Mouse (Mus musculus): ENCODE data around the gene Btnl4. TPM values are rescaled to one million over a fixed set of nuclear protein-coding genes. Genes with fewer than 3 reads are reported as not detected.

The Btnl4 gene
- polyA plus RNA-seq, 1 experiment from 2014 or later, result not detected

Other genes with a start within 250 kb of the Btnl4 start
- gene H2-Ob, start 238.4 kb downstream of the Btnl4 start, polyA plus RNA-seq (2014; fragmentation: Nextera tagmentation; extraction: Ambion mirVana), result not detected in 2 replicates
- gene H2-Ab1, start 219.6 kb downstream of the Btnl4 start, polyA plus RNA-seq (2014; fragmentation: Nextera tagmentation; extraction: Ambion mirVana), result 11.7 and 13.5 TPM in 2 replicates
- gene H2-Aa, start 189.5 kb downstream of the Btnl4 start, polyA plus RNA-seq (2014; fragmentation: Nextera tagmentation; extraction: Ambion mirVana), result not detected in 2 replicates
- 1.5 and 2.3 TPM in 2 replicates for gene H2-Eb1, start 171.5 kb downstream of the Btnl4 start, polyA plus RNA-seq (2014; fragmentation: Nextera tagmentation; extraction: Ambion mirVana)
- not detected in 2 replicates for gene H2-Eb2, start 151.7 kb downstream of the Btnl4 start, polyA plus RNA-seq (2014; fragmentation: Nextera tagmentation; extraction: Ambion mirVana)
- gene Btnl2, start 122.5 kb downstream of the Btnl4 start, polyA plus RNA-seq (2014; fragmentation: Nextera tagmentation; extraction: Ambion mirVana), result not detected in 2 replicates
- gene Btnl1, start 100.2 kb downstream of the Btnl4 start, polyA plus RNA-seq (2014; fragmentation: Nextera tagmentation; extraction: Ambion mirVana), result not detected in 2 replicates
- gene BC051142, start 78.5 kb downstream of the Btnl4 start, polyA plus RNA-seq (2014; fragmentation: Nextera tagmentation; extraction: Ambion mirVana), result not detected in 2 replicates
- gene Btnl6, start 40.0 kb upstream of the Btnl4 start, polyA plus RNA-seq (2014; fragmentation: Nextera tagmentation; extraction: Ambion mirVana), result not detected in 2 replicates
- 6.5 and 8.1 TPM in 2 replicates for gene Notch4, start 87.0 kb upstream of the Btnl4 start, polyA plus RNA-seq (2014; fragmentation: Nextera tagmentation; extraction: Ambion mirVana)
- 5.7 and 10.3 TPM in 2 replicates for gene Gpsm3, start 112.5 kb upstream of the Btnl4 start, polyA plus RNA-seq (2014; fragmentation: Nextera tagmentation; extraction: Ambion mirVana)
- 11.8 and 12.5 TPM in 2 replicates for gene Pbx2, start 113.9 kb upstream of the Btnl4 start, polyA plus RNA-seq (2014; fragmentation: Nextera tagmentation; extraction: Ambion mirVana)
- gene Ager, start 120.5 kb upstream of the Btnl4 start, polyA plus RNA-seq (2014; fragmentation: Nextera tagmentation; extraction: Ambion mirVana), result 3.2 and 4.5 TPM in 2 replicates
- gene Rnf5, start 126.4 kb upstream of the Btnl4 start, polyA plus RNA-seq (2014; fragmentation: Nextera tagmentation; extraction: Ambion mirVana), result 94.7 and 115 TPM in 2 replicates
- 51.6 and 63.1 TPM in 2 replicates for gene Agpat1, start 126.9 kb upstream of the Btnl4 start, polyA plus RNA-seq (2014; fragmentation: Nextera tagmentation; extraction: Ambion mirVana)
- gene Egfl8, start 138.7 kb upstream of the Btnl4 start, polyA plus RNA-seq (2014; fragmentation: Nextera tagmentation; extraction: Ambion mirVana), result 0.82 and 0.90 TPM in 2 replicates
- gene Ppt2, start 151.2 kb upstream of the Btnl4 start, polyA plus RNA-seq (2014; fragmentation: Nextera tagmentation; extraction: Ambion mirVana), result 31.7 and 34.3 TPM in 2 replicates
- gene Prrt1, start 152.2 kb upstream of the Btnl4 start, polyA plus RNA-seq (2014; fragmentation: Nextera tagmentation; extraction: Ambion mirVana), result not detected in 2 replicates
- 10.9 and 11.4 TPM in 2 replicates for gene Fkbpl, start 167.4 kb upstream of the Btnl4 start, polyA plus RNA-seq (2014; fragmentation: Nextera tagmentation; extraction: Ambion mirVana)
- gene Atf6b, start 169.8 kb upstream of the Btnl4 start, polyA plus RNA-seq (2014; fragmentation: Nextera tagmentation; extraction: Ambion mirVana), result 41.0 and 49.8 TPM in 2 replicates
- 0.24 and 0.27 TPM in 2 replicates for gene Tnxb, start 193.2 kb upstream of the Btnl4 start, polyA plus RNA-seq (2014; fragmentation: Nextera tagmentation; extraction: Ambion mirVana)